Mouse (Mus musculus): Measurements from ENCODE around the gene Gcgr.
"Not testable (repeated sequence)": the region's sequence is repeated elsewhere in the genome, so short reads cannot be mapped to it uniquely, and the experiment has no call there.

Gcgr gene

DNA sequence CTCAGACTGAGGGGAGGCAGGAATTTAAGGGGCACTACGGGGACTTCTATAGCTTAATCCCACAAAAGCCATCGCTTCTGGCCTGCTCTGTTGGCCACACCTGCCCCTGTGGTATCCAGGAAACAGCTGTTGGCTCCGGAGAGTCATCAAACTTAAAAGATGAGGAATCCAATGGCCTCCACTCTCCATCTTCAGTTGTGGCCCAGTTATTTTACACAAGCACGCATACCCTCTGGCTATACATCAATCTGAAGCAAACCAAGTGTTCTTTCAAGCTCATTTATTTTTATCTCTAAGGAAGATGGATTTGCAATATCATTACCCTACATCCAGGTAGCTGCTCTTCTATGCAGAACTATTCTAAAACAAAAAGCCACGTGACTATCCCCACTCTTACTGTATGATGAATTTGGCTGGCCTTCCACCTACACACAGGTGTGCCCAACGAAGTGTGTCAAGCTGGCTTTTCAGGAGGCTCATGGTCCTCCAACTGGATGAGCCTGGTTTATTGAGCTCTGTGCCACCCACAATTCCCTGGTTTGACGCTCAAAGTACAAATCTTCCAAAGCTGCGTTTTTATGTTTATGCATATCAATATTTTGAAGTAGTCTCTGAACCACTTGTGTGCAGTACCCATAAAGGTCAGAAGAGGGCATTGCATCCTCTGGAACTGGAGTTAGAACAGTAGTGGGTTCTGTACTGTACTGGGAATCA, 51.9 kb downstream of the Gcgr start:
- no peak for DNase-seq (ENCODE audit: extremely low spot score, low read depth, low spot score)

DNA sequence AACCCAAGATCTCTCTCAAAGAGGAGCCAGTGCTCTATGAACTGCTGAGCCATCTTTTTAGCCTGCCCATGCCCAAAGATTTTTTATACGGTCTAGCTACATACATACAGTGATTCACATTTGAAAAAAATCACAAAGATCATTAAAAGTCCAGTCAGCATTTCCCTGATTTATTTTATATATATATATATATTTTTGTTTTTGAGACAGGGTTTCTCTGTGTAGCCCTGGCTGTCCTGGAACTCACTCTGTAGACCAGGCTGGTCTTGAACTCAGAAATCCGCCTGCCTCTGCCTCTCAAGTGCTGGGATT, 52.4 kb downstream of the Gcgr start:
- DNase-seq (ENCODE audit: extremely low spot score, low read depth, low spot score), result not testable (repeated sequence)

DNA sequence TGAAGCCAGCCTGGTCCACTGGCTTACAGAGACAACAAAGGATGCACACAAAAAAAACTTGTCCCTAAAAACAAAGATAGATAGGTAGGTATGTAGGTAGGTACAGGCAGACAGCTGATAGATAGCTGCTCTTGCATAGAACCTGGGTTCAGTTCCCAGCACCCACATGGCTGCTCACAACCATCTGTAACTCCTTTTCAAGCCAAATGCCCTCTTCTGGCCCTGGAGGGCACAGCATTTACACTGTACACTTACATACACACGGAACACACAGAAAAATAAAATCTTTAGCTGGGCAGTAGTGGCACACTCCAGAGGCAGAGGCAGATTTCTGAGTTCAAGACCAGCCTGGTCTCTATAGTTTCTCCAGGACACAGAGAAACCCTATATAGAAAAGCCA, 53.4 kb downstream of the Gcgr start:
- DNase-seq (ENCODE audit: extremely low spot score, low read depth, low spot score), result no peak

- no peak for DNase-seq (ENCODE audit: extremely low spot score, low read depth, low spot score)
Observed at GRCm38 (mm10) chr11:120588531-120588930, 58.0 kb downstream of the Gcgr start.

All from hindlimb bud, embryonic 11.5 days (tissue).